Mouse (Mus musculus) gastrocnemius, postnatal 4 days (tissue): ENCODE measurements at regions not wholly inside any gene's neighbourhood (a gene's known extent, or its start where the extent isn't known, plus 50 kb on each side); places are given as distances from the start of the nearest gene placed in this dataset.

ENCODE experiments used
- DNase-seq, 2 experiments: peaks; one replicate each; pipeline ENCODE4 v3.0.0; 2021 to 2022; ENCODE audit warnings: low spot score in 2 of 2, mixed read lengths in 2 of 2

DNA sequence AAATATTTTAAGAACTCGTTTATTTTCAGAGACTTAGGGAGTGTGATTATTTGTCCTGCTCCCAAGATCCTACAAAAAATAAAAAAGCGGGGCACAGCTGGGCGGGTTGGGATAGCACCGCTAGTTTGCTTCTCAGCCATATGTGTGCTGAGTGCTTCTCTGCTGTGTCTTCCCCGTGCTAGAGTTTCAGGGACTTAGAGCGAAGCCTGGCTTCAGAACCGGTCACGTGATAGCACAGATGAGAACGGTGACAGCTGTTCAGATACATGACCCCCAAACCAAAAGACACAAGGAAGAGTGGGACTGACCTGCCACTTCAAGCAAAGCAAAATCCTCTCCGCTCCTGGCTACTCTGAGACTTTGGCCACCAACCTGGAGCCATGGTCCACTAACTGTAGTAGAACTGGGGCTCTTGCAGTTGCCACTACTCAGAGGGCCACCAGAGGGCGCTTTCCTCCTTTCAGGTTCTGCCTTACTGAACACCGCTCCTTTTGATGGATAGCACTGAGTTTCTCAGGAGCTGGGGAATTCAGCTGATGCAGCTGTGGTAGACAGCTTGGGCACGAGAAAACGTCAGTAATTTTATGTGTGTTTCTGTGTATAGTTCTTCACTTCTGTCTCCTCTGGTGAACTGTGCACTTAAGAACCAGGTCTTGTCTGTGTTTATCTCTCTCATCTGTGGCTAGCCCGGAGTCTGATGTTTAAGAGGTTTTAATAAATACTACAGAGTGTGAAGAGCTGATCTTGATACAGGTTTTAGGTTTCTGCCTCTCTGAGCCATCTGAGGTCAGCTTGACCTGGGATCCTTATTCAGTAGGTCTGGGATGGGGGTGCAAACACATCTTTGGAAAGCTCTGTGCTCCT, 99.4 kb upstream of the Pgrmc2 start:
- DNase-seq = peak; percentile 73 to 87

DNA sequence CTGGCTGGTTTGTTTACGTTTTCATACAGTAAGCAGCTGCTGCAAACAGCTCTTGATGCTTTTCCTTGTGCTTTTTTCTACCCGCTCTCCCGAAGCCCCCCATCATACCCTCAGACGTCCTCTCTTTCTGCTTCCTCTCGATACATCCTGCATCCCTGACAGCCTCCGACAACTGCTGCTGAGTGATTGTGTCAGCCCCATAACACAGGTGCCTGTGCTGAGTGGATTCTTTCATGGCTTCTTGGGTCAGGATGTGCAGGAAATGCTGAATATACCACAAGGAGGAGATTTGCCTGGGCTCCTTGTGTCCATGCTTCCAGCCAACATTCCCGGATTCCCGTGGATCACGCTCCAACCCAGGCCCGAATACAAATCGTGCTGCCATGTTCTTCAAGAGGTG, 98.6 kb upstream of the Pgrmc2 start:
- no peak for DNase-seq

DNA sequence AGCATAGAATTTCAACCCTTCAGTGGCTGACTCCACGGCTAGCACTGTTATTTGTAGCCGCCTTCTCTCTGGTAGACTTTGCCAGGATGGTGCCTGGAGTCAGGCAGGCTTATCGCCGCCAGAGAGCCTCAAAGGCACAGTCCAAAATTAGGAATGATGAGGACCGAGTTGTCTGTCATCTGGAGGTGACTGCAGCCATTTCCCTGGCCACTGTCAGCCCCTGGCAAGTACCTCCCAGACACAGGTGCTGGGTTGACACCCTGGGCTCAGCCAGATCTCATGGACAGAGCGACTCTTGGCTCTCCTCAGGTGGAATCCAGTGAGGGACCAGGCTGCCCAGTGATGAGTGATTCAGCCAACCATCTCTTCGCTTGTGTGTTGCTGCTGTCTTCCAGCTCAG, 98.1 kb upstream of the Pgrmc2 start:
- DNase-seq = no peak

DNA sequence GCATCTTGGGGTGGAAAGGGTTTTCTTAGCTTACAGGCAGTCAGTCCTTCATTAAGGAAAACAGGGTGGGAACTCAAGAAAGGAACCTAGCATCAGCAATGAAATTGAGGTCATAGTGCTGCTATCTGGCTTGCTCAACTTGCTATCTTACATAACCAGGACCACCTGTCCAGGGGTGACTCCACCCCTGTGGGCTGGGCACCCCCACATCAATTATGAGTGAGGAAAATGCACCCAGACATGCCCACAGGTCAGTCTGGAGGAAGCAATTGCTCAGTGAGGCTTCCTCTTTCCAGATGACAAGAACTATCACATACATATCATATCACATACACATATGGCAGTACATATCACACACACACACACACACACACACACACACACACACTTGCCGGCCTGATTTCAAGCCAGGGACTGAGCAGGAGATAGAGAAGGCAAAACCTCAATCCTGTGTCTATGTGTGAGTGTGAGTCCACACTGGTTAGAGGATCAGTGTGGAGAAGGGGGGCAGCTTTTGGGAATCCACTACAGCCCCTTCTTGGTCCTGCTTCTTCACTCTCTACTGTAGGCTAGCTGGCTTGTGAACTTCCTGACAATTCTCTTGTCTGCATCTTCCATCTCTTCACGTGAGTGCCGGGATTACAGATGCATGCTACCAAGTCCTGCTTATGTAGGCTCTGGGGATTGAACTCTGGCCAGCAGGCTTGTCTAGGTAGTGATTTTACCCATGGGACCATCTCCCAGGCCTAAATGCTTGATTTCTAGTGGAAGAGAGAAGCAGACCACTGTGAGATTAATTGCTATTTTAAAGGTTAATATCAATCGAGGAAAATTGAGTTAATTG, 96.4 kb upstream of the Pgrmc2 start:
- DNase-seq = no peak

DNA sequence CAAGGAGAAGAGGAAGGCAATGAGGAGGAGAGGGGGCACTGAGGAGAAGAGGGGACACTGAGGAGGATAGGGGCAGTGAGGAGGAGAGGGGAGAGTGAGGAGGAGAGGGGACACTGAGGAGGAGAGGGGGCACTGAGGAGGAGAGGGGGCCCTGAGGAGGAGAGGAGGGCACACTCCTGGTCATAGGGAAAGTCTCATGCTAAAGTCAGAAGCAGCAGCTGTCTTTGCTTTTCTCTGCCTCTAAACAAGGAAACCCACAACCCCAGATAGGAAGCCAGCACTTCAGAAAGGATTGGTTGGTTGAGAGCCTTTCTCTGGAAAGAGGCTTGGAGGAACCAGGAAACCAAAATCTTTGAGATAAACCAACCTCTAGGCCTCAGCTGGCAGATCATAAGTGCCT, 94.3 kb upstream of the Pgrmc2 start:
- no peak for DNase-seq

DNA sequence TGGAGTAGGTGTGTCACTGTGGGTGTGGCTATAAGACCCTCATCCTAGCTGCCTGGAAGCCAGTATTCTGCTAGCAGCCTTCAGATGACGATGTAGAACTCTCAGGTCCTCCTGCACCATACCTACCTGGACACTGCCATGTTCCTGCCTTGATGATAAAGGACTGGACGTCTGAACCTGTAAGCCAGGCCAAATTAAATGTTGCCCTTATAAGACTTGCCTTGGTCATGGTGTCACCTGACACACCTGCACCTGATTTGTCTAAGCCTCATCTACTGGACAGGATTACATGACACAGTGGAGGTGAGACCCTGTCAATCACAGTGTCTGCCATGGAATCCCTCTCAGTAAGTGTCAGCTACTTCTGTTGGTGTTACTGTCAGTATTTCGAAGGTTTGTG, 92.5 kb upstream of the Pgrmc2 start:
- DNase-seq = no peak

DNA sequence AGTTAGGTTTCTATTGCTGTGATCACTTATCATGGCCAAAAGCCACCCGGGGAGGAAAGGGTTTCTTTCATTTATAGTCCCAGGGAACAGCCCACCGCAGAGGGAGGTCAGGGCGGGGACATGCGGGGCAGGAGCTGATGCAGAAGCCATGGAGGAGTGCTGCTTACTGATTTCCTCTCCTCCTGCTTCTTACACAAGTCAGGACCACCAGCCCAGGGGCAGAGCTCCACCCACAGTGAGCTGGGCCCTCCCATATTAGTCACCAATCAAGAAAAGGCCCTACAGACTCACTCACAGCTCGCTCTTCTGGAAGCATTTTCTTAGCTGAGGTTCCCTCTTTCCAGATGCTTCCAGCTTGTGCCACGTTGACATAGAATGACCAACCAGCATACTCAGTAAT, 90.7 kb upstream of the Pgrmc2 start:
- DNase-seq = no peak

DNA sequence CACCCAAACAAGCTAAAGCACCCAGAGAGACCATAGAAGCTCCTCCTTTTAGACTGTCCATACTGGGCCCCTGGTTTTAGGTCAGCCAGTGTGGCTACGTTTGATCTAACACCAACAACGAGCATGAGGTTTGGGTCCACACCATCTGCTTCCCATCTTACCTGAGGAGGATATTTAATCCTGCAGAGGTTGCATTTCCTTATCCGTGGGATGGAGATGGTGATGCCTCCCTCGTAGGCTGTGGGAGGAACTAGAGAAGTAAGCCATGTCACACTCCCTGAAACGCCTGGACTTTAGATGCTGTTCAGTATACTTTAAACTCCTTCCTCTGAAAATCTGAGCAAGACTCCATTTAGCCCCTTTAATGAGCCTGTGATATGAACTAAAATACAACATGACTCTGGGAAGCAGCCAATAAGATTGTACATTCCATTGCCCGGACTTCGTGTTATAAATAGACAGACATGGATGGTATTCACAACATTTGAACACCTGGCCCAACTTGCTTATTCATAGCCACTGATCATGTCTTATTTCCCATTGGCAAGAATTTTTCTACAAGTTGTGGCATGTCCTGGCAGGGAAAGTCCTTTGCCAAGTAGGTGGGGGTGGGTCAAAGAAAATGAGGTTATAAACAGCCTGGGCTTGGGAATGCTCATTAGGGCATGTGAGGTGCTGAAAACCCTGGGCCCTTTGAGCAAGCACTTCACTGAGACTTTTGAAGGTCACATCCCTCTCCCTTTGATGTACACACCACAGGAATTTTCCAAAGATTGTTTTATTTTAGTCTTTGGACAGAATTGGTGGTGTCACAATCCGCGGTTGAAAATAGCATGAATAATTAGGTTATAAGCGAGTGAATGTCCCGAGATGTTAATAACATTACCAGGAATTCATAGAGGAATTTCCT, 89.7 kb upstream of the Pgrmc2 start:
- no peak for DNase-seq

DNA sequence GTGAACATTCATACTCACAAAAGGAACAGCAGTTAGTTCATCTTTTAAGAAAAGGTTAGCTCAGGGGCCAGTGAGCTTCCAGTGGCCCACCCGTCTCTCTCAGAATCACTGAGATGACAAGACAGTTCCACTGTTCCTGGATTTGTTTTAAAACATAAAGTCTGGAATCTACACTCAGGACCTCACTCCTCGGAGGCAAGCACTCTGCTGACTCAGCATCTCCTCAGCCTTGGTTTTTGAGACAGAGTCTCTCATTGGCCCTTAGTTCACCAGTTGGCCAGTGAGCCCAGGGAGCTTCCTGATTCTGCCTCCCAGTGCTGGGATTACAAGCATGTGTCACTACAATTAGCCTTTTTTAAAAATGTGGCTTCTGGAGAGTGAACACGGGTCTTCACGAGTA, 88.9 kb upstream of the Pgrmc2 start:
- no peak for DNase-seq

DNA sequence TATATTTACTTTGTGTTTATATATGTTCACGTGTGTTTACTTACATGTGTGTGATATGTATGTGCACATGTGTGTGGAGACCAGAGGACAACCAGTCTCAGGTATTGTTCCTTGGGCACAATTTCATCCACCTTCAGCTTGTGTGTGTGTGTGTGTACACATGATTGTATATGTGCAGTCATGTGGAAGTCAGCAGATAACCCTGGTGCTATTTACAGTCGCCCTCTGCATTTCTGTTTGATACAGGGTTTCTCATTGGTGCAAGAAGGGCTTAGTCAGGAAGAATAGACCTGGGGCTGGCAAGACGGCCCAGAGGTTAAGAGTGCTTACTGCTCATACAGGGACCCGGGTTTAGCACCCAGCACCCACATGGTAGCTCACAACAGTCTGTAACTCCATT, 88.5 kb upstream of the Pgrmc2 start:
- no peak for DNase-seq

DNA sequence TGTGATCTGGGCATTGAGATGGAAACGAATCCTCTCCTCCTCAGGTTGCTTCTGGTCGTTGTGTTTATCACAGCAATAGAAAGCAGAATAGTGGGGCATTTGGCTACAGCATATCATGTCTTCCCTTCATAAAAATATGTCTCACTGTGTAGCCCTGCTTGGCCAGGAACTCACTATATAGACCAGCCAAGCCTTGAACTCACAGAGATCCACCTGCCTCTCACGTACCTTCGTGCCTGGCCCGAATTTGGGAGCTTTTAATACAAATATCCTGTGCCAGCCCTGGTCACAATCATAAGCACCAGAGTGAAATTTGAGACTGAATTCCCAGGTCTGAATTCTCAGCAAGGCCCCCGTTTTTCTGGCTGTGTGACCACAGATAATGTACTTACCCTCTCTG, 87.7 kb upstream of the Pgrmc2 start:
- DNase-seq = no peak

DNA sequence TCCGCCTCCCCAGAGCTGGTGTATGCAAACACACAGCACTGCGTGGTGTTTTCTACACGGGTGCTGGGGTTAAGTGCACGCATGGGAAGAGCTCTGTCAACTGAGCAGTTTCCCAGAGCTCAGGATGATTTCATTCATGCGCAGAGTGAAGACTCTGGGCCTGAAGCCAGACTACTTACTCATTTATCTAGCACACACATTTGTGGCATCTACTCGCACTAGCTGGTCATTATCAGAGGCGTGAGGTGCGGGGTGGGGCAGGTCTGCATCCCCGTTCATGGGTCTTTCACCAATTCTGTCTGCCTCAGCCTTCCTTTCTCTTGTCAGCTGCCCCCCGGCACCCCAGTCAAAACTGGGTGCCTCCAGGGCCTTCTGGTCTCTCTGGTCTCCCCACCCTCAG, 86.6 kb upstream of the Pgrmc2 start:
- DNase-seq = no peak

DNA sequence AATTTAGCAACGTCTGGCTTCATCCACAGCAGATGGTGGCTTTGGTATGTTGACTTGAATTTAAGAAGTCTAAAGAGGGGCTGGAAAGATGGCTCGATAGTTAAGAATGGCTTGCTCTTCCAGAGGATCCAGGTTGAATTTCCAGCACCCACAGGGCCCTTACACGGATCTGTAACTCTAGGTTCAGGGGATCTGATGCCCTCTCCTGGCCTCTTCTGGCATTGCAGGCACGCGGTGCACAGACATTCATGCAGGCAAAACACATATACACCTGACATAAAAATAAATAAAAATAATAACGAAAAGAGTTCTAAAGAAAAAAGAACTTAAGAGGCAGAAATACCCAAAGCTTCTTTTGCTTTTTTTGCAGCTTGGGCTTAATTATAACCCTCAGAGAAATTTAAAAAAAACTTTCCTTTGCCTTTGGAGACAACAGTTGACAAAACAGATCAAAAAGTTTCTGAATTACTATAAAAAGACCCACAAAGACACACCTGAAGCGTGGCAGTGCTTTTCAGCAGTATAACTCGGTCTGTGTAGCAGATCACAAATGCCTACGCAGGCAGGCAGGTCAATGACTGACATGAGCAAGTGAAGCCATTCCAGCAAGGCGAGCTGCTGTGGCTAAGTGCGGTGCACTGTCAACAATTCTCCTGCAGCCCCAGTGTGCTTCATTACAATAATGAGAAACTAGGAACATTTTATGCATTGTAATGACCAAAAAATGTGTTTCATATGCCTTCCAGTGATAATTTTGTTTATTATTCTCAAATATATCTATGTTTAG, 85.5 kb upstream of the Pgrmc2 start:
- DNase-seq = no peak

DNA sequence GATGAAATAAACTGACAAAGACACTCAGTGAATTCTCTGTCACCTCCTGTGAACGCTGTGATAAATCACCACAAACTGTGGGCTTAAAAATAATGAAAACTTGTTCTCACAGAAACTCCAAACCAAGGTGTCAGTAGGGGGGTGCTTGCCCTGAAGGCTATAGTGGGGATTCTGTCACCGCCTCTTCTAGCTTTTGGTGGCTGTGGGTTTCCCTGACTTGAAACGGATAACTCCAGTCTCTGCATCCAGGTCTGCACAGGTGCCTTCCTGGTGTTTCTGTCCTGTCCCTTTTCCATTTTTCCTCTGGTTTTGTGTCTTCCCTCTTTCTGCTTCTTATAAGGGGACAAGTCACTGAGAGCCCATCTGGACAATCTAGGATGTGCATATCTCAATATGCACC, 84.6 kb upstream of the Pgrmc2 start:
- DNase-seq = no peak

DNA sequence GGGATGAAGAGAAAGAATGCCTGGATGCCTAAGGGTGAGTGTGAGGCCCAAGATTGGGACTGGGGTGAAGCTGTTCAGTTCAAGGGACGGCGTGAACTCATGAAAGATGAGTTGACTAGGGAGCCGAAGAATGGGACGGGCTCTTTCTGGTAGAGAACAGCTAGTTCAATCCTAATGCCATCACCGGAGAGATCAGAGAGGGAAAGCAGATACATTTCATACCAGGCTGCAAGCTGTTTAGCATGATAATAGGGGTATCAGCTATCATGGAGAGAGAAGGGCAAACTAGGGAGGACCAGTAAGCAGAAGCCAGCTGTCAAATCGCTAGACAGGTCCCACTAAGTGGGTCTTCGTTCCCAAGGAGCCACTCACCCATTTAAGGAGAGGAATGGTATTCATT, 81.9 kb upstream of the Pgrmc2 start:
- DNase-seq = no peak

DNA sequence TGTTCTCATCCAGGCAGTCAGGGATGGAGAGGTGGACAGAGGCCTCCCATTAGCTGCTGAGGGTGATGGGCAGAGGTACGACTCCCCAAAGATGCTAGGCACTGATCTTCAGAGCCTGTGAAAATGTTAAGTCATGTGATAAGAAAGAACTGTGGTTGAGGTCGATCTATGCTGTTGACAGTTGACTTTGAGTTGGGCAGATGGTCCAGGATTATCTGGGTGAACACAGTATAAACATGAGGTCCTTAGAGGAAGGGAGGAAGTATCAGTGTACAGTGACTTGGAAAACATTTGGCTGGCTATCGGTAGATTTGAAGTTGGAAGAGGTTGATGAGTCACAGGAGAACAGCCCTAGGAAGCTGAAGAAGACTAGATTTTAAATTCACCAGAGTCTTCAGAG, 80.9 kb upstream of the Pgrmc2 start:
- no peak for DNase-seq

DNA sequence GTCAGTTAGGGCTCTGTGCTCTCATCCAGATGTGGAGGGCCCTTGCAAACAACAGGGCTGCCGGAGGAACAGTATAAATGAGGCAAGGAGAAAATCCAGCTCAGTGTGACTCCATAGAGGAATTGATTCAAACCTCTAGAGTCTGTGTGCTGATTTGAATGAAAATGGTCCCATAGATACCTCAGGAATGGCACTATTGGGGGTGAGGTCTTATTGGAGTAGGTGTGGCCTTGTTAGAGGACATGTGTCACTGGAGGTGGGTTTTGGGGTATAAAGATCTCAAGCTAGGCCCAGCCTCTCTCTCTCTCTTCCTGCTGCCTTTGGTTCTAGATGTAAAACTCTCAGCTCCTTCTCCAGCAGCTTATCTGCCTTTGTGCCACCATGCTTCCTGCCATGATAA, 79.7 kb upstream of the Pgrmc2 start:
- no peak for DNase-seq

DNA sequence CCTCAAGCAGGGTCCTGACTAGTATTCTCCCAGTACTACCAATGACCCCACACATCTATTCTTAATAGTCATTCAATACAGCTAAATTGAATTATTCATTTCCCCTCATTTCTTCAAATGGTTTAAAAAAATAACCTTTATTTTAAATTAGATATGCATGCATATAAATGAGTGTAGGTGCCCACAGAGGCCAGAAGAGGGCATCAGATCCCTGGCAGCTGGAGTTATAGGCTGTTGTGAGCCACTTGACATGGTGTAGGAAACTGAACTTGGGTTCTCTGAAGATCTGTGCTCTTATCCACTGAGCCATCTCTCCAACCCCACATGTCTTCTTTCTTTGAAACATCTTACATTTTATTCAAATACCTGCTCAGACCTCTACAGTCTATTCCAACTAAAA, 77.8 kb upstream of the Pgrmc2 start:
- DNase-seq = no peak

DNA sequence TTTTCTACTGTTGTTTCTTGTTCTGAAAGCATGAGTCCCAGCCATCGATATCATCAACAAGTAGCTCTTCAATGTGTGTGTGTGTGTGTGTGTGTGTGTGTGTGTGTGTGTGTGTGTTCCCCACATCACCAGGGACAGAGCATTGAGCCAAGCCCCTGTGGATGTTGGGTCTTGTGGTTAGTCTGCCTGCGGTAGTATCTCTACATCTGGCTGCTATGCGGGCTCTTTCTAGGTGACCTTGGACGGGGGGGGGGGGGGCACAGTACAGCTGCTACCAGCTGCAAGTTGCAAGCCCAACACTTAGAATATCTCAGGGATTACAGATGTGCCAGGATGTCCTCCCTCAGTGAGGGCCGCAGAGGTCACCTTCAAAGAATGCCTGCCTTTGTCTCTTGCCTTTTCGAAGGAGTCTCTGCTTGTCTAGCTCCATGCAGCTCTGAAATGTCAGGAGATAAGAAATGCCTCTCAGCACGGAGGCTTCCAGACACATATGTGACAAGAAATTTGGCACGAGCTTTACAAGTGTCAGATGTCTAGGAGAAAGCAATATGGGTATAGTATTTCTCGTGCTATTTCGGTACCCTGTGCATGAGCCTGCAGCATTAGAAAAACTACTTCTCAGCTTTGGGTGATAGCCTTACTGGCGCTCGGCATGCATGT, 75.6 kb upstream of the Pgrmc2 start:
- DNase-seq = no peak

DNA sequence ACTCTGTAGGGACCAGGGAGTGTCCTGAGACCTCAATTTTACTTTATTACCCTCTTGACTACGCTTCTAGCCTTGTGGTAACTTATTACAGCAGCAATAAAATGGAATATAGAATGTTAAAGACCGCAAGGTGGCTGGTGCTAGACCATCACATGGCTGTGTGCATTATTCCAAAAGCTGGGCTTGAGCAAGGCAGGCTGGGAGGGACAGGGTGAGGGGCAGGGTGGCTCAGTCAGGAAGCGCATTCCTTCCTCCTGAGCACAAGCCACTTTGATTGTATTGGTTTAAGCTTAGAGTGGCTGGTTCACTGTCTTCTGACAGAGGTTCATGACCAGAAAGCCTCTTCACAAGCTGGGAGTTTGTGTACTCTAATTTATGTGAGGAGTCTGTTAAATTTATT, 74.6 kb upstream of the Pgrmc2 start:
- DNase-seq = no peak
